Mouse (Mus musculus): Measurements from ENCODE around the gene Ddx41. TPM values are rescaled to one million over a fixed set of nuclear protein-coding genes. Genes with fewer than 3 reads are reported as not detected.

Ddx41 gene
- total RNA-seq, 2 experiments from 2014 or later = 17.5 to 18.2 TPM

GRCm38 (mm10) chr13:55483071-55483470, 53.4 kb downstream of the Ddx41 start:
- intact Hi-C loops (cut with DNase I) = no loop called here
- peak in 1 of 2 experiments; percentile 34 for DNase-seq

GRCm38 (mm10) chr13:55482542-55482941, 53.9 kb downstream of the Ddx41 start:
- DNase-seq = peak; percentile 71 to 72
- intact Hi-C loops (cut with DNase I) = no loop called here

Small RNA genes within 50 kb of the gene (microRNA-seq; reads per million reads assigned to microRNA genes)
- 0.47 to 2.1 reads per million in 2 experiments for gene Mir6945

Other genes with a start within 250 kb of the Ddx41 start
- 100 to 1,000 TPM; 125 to 126 TPM for gene Prelid1, start 216.2 kb downstream of the Ddx41 start, total RNA-seq (2021)
- gene Rab24, start 214.7 kb downstream of the Ddx41 start, total RNA-seq (2021) = 10 to 100 TPM; 40.0 to 40.2 TPM
- gene Mxd3, start 206.8 kb downstream of the Ddx41 start, total RNA-seq (2021) = 1 to 10 TPM; 7.0 to 7.3 TPM
- gene Lman2, start 173.9 kb downstream of the Ddx41 start, total RNA-seq (2021) = 10 to 100 TPM; 56.7 to 58.2 TPM
- gene Rgs14, start 166.9 kb downstream of the Ddx41 start, total RNA-seq (2021) = under 1 TPM; 0.60 to 0.74 TPM
- not detected for gene Slc34a1, start 138.5 kb downstream of the Ddx41 start, total RNA-seq (2021)
- not detected for gene Pfn3, start 121.4 kb downstream of the Ddx41 start, total RNA-seq (2021)
- gene F12, start 109.9 kb downstream of the Ddx41 start, total RNA-seq (2021) = not detected
- gene Grk6, start 91.6 kb downstream of the Ddx41 start, total RNA-seq (2021) = 10 to 100 TPM; 26.3 to 28.5 TPM
- 1 to 10 TPM; 1.7 to 1.8 TPM for gene Prr7, start 72.4 kb downstream of the Ddx41 start, total RNA-seq (2021)
- gene Dbn1, start 48.5 kb downstream of the Ddx41 start, total RNA-seq (2021) = 10 to 100 TPM; 53.7 to 58.2 TPM
- gene Pdlim7, start 23.0 kb downstream of the Ddx41 start, total RNA-seq (2021) = 10 to 100 TPM; 63.6 to 74.2 TPM
- 1 to 10 TPM; 1.7 to 1.8 TPM for gene Dok3, start 7.4 kb downstream of the Ddx41 start, total RNA-seq (2021)
- 10 to 100 TPM; 22.8 to 24.2 TPM for gene Fam193b, start 34.5 kb upstream of the Ddx41 start, total RNA-seq (2021)
- 100 to 1,000 TPM; 104 to 106 TPM for gene Tmed9, start 37.1 kb upstream of the Ddx41 start, total RNA-seq (2021)
- gene B4galt7, start 63.2 kb upstream of the Ddx41 start, total RNA-seq (2021) = 10 to 100 TPM; 11.2 to 12.2 TPM
- gene Caml, start 86.3 kb upstream of the Ddx41 start, total RNA-seq (2021) = 10 to 100 TPM; 14.5 to 18.0 TPM
- 10 to 100 TPM; 29.8 to 33.5 TPM for gene Ddx46, start 98.4 kb upstream of the Ddx41 start, total RNA-seq (2021)
- gene B230219D22Rik, start 156.5 kb upstream of the Ddx41 start, total RNA-seq (2021) = 10 to 100 TPM; 61.0 to 66.0 TPM
- gene Txndc15, start 178.0 kb upstream of the Ddx41 start, total RNA-seq (2021) = 10 to 100 TPM; 39.4 to 39.9 TPM
- 10 to 100 TPM; 40.4 to 43.0 TPM for gene Pcbd2, start 190.7 kb upstream of the Ddx41 start, total RNA-seq (2021)
- gene Catsper3, start 247.9 kb upstream of the Ddx41 start, total RNA-seq (2021) = under 1 TPM in 1 of 2 experiments, not detected in 1; 0.26 TPM